Mouse (Mus musculus) large intestine, adult 2 months (tissue): ENCODE measurements around the gene Tm2d3. TPM values are rescaled to one million over a fixed set of nuclear protein-coding genes. Genes with fewer than 3 reads are reported as not detected.

Experiments used
- DNase-seq: peaks from one replicate; pipeline ENCODE4 v3.0.0-alpha.2; 2012; ENCODE audit warnings: low read depth, low spot score
- WGBS: fragments of 180-500 bp; shearing (Covaris S2); methylation state at CpG from one replicate; pipeline ENCODE4 v1.1.7; 2018; 5-methylcytosine and 5-hydroxymethylcytosine counted together
- polyA plus RNA-seq: library from polyadenylated mRNA; depleted of rRNA; stranded (reverse); fragments of >200 nt; gene quantifications from 2 replicates; pipeline ENCODE4 v1.2.3, GENCODE M21; 2012; rRNA removed

Tm2d3 gene
- 98.5 and 101 TPM in 2 replicates for polyA plus RNA-seq

DNA sequence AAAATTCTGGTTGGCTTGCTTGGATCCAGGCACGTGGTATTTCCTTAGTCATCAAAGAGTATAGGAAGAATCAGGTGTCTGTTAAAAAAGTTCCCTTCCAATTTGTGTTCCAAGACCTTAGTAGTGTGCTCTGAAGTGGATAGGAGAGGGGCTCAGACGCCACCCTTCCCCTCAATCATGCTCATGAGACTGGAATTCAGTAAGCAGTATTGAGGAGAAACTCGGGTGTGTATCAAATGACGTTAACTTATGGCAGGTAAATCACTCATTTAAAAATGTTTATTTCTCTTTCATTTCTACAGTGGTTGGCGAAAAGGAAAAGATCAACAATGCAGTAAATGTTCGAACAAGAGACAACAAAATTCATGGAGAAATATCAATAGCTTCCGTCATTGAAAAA is at the start of gene Tm2d3:
Gene Tm2d3 (plus strand): TSS at position 301 of the 400 bp plus-strand sequence.
- WGBS = 91% methylated on average over 7 of the region's 7 CpGs
- DNase-seq = no peak

DNA sequence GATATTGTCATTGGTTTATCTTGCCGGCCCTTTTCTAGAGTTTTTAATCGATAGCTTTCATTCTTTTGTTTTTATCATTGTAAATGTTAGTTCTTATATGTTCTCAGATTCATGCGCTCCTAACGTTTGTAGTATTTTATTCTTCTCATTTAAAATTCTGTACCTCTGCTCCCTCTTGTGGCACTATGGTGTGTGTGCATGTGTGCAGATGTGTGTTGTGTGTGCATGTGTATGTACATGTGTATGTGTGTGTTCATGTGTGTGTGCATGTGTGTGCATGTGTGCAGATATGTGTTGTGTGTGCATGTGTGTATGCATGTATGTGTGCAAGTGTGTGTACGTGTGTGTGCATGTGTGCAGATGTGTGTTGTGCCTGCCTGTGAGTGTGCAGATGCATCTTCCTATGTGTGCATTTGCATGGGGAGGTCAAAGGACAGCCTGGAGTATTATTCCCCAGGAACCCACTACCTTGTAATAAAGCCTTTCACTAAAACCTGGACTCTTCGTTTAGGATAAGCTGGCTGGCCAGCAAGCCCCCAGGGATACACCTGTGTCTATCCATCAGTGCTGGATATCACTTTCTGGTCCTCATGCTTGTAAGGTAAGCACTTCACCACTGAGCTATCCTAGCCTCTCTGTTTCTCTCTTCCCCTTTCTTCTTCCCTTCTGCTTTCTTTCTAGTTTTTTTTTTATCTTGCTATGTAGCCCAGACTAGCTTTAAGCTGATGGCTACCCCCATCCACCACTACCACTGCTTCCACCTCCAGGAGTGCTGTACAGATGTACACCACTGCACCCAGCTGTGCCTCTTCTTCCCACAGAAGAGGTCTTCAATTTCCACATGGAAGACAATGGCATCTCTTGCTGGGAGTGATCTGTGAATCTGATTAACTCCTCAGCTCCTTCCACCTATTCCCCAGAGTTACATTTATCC is 48.3 kb upstream of the Tm2d3 start:
- DNase-seq = no peak
- WGBS = 68% methylated on average over 6 of the region's 6 CpGs

DNA sequence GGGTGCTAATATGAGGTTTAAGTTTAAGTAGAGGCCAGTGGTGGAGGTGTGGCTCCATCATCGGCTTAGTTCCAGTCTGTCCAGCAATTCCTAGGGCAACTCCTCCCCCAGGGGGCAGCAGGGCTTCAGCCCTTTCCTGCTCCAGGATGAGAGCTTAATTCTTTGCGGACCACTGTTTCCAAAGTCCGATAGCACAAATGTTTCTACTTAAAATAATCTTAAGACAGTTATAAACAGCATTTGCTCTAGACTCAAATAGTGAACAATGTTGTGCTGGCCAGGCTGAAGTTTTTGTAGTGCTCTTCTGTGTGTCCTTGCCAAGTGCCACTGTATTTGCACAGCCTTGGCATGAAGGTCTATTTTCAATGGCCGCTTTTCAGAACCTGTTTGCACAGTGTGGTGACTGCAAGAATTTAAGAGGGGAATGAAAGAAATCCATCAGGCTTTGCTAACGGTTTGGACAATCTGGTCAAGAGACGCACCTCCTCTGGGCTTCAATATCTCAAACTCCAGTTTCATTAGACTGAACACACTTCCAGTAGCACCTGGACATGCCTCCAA is 47.0 kb upstream of the Tm2d3 start:
- 23% methylated on average over 6 of the region's 6 CpGs for WGBS
- DNase-seq = no peak

DNA sequence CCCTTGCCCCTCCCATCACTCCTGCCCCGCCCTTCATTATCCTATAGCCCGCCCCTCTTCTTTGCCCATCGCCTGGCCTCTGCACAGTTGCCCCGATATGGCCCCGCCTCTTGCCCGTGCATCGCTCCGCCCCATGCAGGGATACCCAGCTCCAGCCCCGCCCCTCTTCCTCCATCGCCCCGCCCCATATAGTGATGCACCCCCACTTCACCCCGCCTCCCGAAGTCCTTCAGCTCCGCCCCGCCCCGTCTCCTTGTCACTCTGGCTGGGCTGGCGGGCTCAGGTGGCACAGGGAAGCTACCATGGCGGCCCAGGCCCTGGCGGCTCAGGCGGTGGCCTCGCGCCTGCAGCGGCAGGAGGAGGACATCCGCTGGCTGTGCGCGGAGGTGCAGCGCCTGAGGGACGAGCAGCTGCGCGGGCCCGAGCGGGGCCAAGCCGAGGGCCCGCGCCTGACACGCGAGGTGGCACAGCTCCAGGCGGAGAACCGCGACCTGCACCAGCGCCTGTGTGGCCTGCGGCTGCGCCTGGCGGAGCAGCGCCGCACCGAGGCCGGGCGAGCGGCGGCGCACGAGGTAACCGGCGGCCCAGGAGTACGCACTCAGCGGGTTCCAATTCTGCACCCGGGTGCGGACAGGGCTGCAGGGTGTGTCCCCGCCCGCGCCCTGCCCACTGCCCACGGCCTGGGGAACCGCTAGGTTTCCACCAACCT is 46.2 kb upstream of the Tm2d3 start, which contains the start of gene Tarsl2:
Gene Tarsl2 (plus strand): TSS at position 256 of the 709 bp plus-strand sequence.
- WGBS = under 1% methylated on average over 64 of the region's 64 CpGs
- DNase-seq = peak; percentile 65

DNA sequence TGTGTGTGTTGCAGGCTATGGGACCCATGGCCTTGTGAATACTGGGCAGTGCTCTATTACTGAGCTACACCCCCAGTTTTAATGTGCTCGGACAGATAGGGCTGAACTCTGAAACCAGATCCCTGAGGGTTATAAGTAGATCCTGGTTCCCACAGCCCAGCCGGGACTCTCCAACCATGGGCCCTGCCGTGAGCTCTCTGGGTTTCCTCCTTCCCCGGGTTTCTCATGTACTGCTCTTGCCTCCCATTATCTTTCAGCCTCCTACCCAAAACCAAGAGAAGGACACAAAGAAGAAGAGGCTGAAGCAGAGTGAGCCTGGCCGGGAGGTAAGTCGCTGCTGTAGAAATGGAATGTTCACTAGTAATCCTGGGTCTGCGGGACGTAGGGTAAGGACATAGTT is 45.0 kb upstream of the Tm2d3 start:
- DNase-seq = no peak
- 94% methylated on average over 8 of the region's 8 CpGs for WGBS

DNA sequence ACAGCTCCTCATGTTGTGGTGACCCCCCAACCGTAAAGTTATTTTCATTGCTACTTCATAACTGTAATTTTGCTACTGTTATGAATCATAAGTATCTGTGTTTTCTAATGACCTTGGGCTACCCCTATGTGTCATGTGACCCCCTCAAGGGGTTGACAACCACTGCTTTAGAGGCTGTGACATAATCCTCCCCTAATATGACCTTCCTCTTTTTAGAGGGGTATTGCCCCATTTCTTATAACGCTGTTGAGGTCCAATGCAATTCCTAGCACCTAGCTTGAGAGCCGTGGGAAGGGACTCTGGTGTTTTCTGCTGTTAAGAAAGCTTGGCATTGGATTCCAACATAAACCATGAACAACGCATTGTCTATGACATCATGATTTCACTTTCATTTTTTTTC is 40.3 kb upstream of the Tm2d3 start:
- DNase-seq = no peak
- WGBS = 91% methylated on average over 4 of the region's 4 CpGs

DNA sequence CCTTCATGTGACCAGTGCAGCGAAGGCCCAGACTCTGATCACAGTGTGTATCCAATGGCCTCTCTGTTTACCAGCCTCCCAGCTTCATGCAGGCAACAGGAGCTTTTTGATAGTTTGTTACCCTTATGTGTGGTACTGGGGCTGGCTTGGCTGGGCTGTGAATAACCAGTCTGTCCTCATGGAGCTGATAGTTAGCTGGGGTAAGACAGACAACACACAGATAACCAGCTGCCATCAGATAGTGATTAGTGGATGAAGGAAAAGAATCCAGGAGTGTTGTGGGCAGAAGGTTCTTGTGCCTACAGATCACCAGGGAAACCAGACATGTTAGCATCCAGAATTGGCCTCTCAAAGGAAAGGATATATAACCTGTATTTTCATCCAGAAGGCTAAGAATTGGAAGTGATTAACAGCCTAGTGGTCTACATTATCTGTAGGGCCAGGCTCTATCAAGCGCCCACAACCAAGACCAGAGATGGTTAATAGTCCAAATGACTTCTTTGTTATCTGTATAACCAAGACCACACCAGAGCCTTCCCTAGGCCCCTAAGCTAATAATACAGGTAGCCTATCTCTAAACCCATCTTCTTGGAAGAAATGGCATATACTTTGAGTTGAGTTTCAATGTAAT is 33.4 kb upstream of the Tm2d3 start:
- no peak for DNase-seq
- 97% methylated on average over 2 of the region's 2 CpGs for WGBS

DNA sequence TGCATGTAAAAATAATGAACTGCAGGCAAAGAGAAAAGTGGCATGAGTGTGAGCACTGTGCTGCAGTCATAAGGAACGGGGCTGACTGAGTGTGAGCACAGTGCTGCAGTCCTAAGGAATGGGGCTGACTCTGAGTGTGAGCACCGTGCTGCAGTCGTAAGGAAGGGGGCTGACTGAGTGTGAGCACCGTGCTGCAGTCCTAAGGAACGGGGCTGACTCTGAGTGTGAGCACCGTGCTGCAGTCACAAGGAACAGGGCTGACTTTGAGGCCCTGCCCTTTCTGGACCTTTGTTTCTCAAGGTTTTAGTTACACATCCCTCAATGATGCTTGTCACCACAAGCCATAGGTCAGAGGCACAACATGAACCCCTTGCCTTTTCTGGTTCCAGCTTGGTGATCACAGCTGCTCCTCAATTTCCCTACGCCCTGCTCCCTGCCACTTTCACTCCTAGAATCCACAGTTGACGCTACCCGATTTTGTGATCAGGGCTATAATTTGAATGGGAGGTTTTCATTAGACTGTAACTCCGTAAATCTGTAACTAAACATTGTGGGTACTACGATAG is 27.7 kb upstream of the Tm2d3 start:
- WGBS = 84% methylated on average over 11 of the region's 11 CpGs

DNA sequence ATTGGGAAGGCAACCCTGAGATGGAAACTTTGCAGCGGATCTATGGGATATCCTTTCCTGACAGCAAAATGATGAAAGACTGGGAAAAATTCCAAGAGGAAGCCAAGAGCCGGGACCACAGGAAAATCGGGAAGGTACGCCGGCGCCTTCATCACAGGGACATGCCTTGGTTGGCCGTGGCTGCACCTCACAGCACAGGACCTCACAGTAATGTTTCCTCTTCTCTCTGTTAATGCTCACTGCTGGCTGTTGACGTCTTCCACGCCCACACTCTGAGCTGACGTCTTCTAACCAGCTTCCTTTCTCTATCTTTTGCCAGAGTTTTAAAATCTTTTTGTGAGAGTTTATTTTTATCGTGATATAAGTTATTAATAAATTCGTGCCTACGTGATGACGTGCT is 27.1 kb upstream of the Tm2d3 start:
- WGBS = 82% methylated on average over 14 of the region's 14 CpGs
- DNase-seq = no peak

More for the DNA sequence above, 27.7 kb upstream of the Tm2d3 start:
- no peak for DNase-seq

DNA sequence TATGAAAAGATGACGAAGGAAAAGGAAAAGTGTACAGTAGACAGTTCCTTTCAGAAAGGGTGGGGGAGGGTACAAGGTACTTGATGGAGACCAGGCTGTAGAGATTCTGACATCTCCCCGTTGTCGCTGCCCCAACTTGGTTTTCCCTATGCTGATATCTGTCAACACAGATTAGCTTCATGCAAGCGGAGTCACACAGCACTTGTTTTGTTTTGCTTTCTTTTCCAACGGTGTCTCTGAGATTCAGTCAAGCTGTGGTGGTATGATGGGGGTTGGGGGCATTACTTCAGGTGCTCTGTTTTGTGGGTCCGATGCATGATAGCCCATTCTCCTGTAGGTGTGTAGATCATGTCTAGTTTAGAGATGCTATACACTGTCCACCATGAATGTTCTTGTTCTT is 23.5 kb upstream of the Tm2d3 start:
- DNase-seq = no peak
- WGBS = 90% methylated on average over 6 of the region's 6 CpGs

DNA sequence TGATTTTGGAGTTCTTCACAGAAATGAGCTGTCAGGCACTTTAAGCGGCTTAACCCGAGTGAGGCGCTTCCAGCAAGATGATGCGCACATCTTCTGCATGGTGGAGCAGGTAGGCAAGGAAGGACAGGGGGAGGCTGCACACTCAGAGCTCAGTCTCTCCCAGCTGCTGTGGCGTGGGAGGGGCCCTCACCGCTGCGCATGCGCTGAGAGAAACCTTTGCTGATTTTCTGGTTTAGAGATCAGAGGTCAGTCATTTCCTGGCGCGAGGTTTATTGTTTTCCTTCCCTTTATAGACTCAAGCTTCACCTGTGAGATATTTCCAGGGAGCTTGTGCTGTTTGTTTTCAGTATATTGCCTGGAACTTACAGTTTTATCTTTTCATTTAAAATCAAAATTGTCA is 12.9 kb upstream of the Tm2d3 start:
- 37% methylated on average over 10 of the region's 10 CpGs for WGBS
- peak; percentile 83 for DNase-seq

DNA sequence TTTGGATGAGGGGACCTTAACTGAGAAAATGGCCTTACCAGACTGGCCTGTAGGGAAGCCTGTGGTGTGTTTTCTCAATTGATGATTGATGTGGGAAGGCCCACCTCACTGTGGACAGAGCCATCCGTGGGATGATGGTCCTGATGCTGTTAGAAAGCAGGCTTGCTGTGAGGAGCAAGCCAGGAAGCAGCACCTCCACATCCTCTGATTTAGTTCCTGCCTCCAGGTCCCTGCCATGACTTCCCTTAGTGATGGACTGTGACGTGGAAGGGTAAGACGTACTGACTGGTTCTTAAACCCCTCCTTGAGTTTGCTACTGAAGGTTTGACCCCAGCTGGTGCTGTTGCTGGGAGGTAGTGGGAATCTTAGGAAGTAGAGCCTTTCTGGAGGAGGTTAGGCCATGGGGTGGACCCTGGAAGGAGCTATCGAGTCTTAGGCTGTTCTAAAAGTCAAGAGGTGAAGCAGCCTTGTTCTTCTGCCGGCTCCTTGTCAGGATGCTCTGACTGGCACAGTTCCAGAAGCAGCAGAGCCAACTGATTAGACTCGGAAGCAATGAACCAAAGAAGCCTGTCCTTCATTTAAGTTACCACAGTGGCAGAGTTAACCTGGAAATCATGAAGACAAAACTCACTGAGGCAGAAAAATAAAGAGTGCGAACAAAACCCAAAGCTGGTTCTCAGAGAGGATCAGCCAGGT is 11.9 kb upstream of the Tm2d3 start:
- no peak for DNase-seq
- 76% methylated on average over 7 of the region's 7 CpGs for WGBS

DNA sequence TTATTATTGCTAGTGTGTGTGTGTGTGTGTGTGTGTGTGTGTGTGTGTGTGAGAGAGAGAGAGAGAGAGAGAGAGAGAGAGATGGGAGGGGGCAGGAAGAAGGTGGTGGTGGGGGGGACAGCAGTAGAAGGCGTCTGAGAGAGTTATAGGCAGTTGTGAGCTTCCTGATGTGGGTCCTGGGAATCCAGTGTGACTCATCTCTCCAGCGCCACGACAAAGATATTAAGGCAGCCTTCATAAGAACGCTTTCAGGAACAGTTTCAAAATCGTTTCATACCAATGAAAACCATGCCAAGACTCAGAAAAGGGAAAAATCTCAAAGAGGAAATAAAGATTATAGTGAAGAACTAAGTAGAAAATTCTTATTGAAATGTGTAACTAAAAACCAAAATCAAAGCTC is 9.8 kb upstream of the Tm2d3 start:
- DNase-seq = no peak
- WGBS = 39% methylated on average over 5 of the region's 5 CpGs

DNA sequence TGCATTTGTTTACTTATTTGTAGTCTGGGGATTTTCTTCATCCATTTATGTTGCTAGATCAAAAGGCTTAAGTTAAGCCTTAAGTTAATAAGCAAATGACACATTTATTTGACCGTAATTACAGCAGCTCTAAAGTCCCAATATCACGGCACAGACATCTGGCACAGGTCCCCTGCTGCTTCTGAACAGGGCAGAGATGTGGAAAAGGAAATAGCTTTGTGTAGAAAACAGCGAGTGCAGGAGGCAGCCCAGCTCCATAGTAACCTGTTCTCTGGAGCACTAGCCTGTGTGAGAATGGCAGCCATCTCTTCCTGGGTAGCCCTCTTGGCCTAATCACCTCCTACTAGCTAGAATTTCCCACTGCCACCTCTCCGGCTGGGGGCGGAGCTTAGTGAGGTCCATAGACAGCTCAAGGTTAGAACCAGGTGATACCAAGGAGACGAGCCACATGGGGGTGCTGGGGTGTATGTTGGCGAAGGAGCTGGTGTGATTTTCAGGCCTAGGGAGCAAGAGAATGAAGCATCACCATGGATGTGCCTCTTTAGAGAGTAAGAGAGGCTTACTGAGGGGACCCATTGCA is 6.6 kb upstream of the Tm2d3 start:
- WGBS = 64% methylated on average over 7 of the region's 7 CpGs
- DNase-seq = no peak

DNA sequence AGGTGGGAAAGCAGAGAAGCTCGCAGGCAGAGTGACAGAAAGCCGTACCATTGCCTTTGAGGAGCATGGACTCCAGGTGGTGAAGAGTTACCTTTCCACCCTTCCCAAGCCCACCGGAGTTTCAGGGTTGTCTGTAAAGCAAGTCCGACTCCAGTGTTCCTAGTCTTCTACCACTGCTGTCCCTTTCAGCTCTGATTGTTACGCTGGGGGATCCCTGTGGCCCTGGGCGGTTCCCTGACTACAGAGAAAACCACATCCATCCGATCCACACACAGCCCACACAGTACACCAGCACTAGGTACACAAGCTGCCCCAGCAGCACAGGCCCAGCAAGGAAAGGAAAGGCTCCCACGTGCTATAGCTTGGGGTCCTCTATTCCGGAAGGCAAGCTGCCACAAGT is 4.3 kb upstream of the Tm2d3 start:
- WGBS = 92% methylated on average over 9 of the region's 9 CpGs
- no peak for DNase-seq

DNA sequence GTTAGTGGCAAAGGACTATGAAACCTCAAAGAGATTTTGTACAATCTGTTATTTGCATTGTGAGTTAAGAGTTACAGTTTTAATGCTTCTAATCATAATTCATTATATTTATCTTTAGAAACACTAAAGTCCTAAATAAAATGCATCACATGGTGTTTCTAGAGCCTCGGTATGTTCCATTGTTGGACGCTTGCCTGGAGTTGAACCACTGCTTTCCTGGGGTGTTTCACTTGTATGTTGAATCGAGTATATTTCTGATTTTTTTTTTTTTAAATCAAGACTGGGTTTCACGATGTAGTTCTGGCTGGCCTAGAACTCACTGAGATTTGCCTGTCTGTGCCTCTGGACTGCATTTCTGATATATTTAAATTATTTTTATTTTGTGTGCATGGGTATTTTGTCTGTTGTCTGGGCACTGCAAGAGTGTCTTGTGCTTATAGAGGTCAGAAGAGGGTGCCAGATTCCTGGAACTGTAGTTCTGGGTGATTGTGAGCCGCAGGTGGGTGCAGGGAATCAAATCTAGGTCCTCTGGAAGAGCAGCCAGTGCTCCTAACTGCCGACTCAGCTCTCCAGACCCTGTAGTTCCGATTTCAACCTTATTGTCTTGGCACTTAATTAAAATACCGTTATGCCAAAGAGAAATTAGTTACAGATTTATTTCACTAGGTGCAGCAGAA is 1.1 kb downstream of the Tm2d3 start:
- WGBS = 72% methylated on average over 8 of the region's 8 CpGs
- no peak for DNase-seq

DNA sequence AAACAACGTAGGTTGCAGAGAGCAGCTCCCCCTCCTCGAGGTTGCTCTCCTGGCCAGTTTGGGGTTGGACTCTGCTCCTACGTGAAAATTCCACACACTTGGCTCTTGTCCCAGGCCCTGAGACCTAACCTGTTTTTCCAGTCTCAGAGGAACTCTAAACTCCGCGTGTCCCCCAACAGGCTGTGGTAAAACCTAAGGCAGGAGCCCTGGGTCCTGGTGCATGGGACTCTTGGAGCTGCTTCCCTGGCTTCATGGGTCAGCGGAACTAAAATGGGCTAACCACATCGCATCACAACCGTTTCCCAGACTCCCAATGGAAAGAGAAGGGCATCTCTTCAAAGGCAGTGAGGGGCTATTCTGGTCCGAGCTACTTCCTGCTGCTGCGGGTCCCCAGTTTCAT is 1.9 kb downstream of the Tm2d3 start:
- peak; percentile 53 for DNase-seq
- 1% methylated on average over 10 of the region's 10 CpGs for whole genome bisulfite sequencing

DNA sequence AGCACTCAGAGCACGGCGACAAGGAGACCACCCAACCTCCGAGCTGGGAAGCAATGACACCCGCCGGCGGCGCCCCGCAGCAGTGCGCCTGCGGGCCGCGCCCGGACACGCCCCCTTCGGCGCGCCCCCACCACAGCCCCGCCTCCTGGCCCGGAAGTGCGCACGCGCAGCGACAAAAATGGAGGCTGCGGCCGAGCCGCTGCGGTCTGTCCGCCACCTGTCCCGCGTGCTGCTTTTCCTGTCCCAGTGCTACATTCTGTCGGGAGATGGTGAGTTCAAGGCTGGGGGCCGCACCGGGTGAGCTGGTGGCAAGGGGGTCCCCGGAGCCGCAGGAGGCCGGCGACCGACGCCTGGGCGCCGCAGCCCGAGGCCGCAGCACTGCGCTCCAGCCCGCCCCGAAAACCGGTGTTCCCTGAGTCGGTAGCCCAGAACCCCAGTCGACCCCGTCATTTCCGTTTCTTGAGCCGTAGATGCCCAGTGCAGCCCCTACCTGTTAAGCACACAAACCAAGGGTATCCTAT is 2.4 kb downstream of the Tm2d3 start:
- under 1% methylated on average over 52 of the region's 52 CpGs for WGBS
- DNase-seq = peak; percentile 38
